Mouse (Mus musculus): ENCODE data around the gene Wdr76. TPM values are rescaled to one million over a fixed set of nuclear protein-coding genes. Genes with fewer than 3 reads are reported as not detected.
"Not testable (repeated sequence)": the region's sequence is repeated elsewhere in the genome, so short reads cannot be mapped to it uniquely, and the experiment has no call there.

Gene Wdr76
- 58.6 and 68.8 TPM in 2 replicates for total RNA-seq (2014; fragmentation: Nextera tagmentation)
- 50.5 and 56.5 TPM in 2 replicates for total RNA-seq (2017)
- polyA plus RNA-seq (2012): 1.9 and 2.7 TPM in 2 replicates

- H3K4me3 ChIP-seq (ENCODE audit: low read depth, low read length): peak within 1 kb of the TSS; percentile 75
- not testable (repeated sequence) for H3K9me3 ChIP-seq (replicated peaks)
Measured at GRCm38 (mm10) chr2:121505942-121506882, at the start of gene Wdr76, which contains the start of gene Mfap1a. TSS of gene Wdr76 (plus strand) at chr2:121506723. TSS of gene Mfap1a (minus strand) at chr2:121506665.

GRCm38 (mm10) chr2:121460071-121460470, 46.5 kb upstream of the Wdr76 start:
- ATAC-seq (ENCODE audit: extremely low read depth, insufficient number of reproducible peaks, low FRiP score, poor library complexity, severe bottlenecking): no peak

More at GRCm38 (mm10) chr2:121505942-121506882, at the start of gene Wdr76, which contains the start of gene Mfap1a:
- peak; percentile 75 for DNase-seq (ENCODE audit: low spot score)
- Histone ChIP-seq H3K36me3 (replicated peaks) (peaks cover 38% of the 10 kb centered on the region), H3K4me1 (ENCODE audit: insufficient read depth, low read depth, low read length) (peaks cover 33% of the 10 kb centered on the region)
- peak; percentile 87 for ATAC-seq (ENCODE audit: extremely low read depth, insufficient number of reproducible peaks, low FRiP score, poor library complexity, severe bottlenecking)
- not testable (repeated sequence) for H3K27me3 ChIP-seq (ENCODE audit: insufficient read depth, low read length)

DNA sequence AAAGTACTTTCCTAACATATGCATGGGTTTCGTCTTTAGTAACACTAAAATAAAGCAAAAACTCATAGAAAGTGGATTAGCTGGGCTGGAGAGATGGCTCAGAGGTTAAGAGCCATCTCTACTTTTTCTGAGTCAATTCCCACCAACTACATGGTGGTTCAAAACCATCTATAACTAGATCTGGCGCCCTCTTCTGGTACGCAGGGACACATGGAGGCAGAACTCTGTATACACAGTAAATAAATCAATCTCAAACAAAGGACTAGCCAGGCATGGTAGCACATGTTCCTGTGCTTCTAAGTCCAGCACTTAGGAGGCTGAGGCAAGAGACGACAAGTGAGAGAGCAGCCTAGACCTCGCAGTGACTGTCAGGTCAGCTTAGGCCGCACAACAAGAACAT, 37.5 kb upstream of the Wdr76 start:
- not testable (repeated sequence) for H3K4me1 ChIP-seq (ENCODE audit: insufficient read depth, low read depth, low read length); H3K9me3 ChIP-seq (replicated peaks); H3K36me3 ChIP-seq (replicated peaks); H3K4me3 ChIP-seq (ENCODE audit: low read depth, low read length); ATAC-seq (ENCODE audit: extremely low read depth, insufficient number of reproducible peaks, low FRiP score, poor library complexity, severe bottlenecking); H3K27me3 ChIP-seq (ENCODE audit: insufficient read depth, low read length); DNase-seq (ENCODE audit: low spot score)

More at GRCm38 (mm10) chr2:121460071-121460470, 46.5 kb upstream of the Wdr76 start:
- DNase-seq (ENCODE audit: low spot score): no peak
- no peak overlapping the region for H3K4me3 ChIP-seq (ENCODE audit: low read depth, low read length)
- H3K36me3 ChIP-seq (replicated peaks): peaks cover 32% of the 10 kb centered on the region
- no peaks in the 10 kb centered on the region for H3K27me3 ChIP-seq (ENCODE audit: insufficient read depth, low read length)
- H3K9me3 ChIP-seq (replicated peaks): no peaks in the 10 kb centered on the region
- TF ChIP-seq POLR2AphosphoS5 (IDR thresholded peaks at IDR 0.05; ENCODE audit: insufficient replicate concordance, low read depth, low read length): no peak
- no peak for TF ChIP-seq GATA1 (IDR thresholded peaks at IDR 0.05; ENCODE audit: borderline replicate concordance, low read length)
- no peak for TF ChIP-seq TAL1 (conservative IDR thresholded peaks at IDR 0.05; ENCODE audit: low read depth, low read length)
- H3K4me1 ChIP-seq (ENCODE audit: insufficient read depth, low read depth, low read length): peaks cover 25% of the 10 kb centered on the region

DNA sequence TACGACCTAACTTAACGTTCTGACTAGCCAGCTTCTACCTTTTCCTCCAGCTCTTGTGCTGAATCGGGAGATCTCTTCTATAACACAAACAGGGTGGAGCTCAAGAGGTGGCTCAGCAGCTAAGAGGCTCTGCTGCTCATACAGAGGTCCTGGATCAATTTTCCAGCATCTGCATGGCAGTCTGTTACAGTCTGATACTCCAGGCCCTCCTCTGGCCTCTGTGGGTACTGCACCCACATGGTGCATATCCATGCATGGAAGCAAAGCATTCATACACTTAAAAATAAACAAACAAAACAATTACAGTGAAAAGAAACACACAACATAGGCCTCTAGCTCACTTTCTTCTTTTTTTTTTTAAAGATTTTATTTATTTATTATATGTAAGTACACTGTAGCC, 33.7 kb upstream of the Wdr76 start:
- H3K9me3 ChIP-seq (replicated peaks); DNase-seq (ENCODE audit: low spot score); H3K4me3 ChIP-seq (ENCODE audit: low read depth, low read length); ATAC-seq (ENCODE audit: extremely low read depth, insufficient number of reproducible peaks, low FRiP score, poor library complexity, severe bottlenecking); H3K27me3 ChIP-seq (ENCODE audit: insufficient read depth, low read length); H3K4me1 ChIP-seq (ENCODE audit: insufficient read depth, low read depth, low read length): not testable (repeated sequence)
- H3K36me3 ChIP-seq (replicated peaks): peaks cover 11% of the 10 kb centered on the region

GRCm38 (mm10) chr2:121473301-121474179, 33.0 kb upstream of the Wdr76 start, which contains the start of gene Mfap1b:
TSS of gene Mfap1b (minus strand) at chr2:121474067.
- ATAC-seq (ENCODE audit: extremely low read depth, insufficient number of reproducible peaks, low FRiP score, poor library complexity, severe bottlenecking): peak; percentile 88

DNA sequence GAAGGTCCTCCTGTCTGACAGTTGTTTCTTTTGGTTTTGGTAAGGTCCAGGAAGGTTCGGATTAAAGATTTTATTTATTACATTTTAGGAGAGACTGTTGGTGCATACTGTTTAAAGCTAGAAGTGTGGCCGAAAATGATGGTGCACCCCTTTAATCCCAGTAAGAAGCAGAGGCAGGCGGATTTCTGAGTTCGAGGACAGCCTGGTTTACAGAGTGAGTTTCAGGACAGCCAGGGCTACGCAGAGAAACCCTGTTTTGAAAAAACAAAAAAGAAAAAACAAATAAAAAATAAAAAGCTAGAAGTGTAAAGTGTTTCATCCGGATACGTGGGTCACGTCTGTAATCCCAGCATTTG, 32.4 kb upstream of the Wdr76 start:
- Histone ChIP-seq H3K36me3 (replicated peaks) (peaks cover 11% of the 10 kb centered on the region), H3K4me3 (ENCODE audit: low read depth, low read length) (peak overlapping the region; percentile 70), H3K9me3 (replicated peaks) (no peaks in the 10 kb centered on the region), H3K4me1 (ENCODE audit: insufficient read depth, low read depth, low read length) (peaks cover 7% of the 10 kb centered on the region; the same call in 1 of the 2 replicates), H3K27me3 (ENCODE audit: insufficient read depth, low read length) (no peaks in the 10 kb centered on the region)
- no peak for ATAC-seq (ENCODE audit: extremely low read depth, insufficient number of reproducible peaks, low FRiP score, poor library complexity, severe bottlenecking)
- TF ChIP-seq CTCF (IDR thresholded peaks at IDR 0.05; ENCODE audit: low read depth, low read length) (no peak), TAL1 (conservative IDR thresholded peaks at IDR 0.05; ENCODE audit: low read depth, low read length) (no peak), GATA2 (IDR thresholded peaks at IDR 0.05; ENCODE audit: borderline replicate concordance, low read depth, low read length) (no peak), GATA1 (IDR thresholded peaks at IDR 0.05; ENCODE audit: borderline replicate concordance, low read length) (no peak), POLR2AphosphoS5 (IDR thresholded peaks at IDR 0.05; ENCODE audit: insufficient replicate concordance, low read depth, low read length) (no peak)
- no peak for DNase-seq (ENCODE audit: low spot score)

More at GRCm38 (mm10) chr2:121473301-121474179, 33.0 kb upstream of the Wdr76 start, which contains the start of gene Mfap1b:
- not testable (repeated sequence) for H3K9me3 ChIP-seq (replicated peaks); H3K27me3 ChIP-seq (ENCODE audit: insufficient read depth, low read length); H3K4me1 ChIP-seq (ENCODE audit: insufficient read depth, low read depth, low read length)
- Histone ChIP-seq H3K36me3 (replicated peaks) (peaks cover 11% of the 10 kb centered on the region), H3K4me3 (ENCODE audit: low read depth, low read length) (peak within 1 kb of the TSS; percentile 70)
- peak; percentile 62 for DNase-seq (ENCODE audit: low spot score)

DNA sequence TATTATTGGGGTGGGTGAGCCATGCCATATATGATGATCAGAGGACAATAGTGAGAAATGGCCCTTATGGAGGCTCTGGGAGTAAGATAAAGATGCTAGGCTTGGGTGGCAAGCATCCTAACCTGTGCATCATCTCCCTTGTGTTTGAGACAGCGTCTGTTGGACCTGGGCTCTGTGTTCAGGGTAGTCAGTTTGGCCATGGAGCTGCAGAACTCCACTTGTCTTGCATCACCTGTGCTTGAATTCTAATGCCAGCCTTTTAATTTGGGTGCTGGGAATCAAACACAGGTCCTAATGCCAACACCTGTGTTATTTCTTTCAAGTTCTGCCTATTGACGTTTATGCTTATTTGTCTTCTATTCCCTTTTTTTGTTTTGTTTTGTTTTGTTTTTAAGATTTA, 31.2 kb upstream of the Wdr76 start:
- not testable (repeated sequence) for H3K27me3 ChIP-seq (ENCODE audit: insufficient read depth, low read length); H3K4me1 ChIP-seq (ENCODE audit: insufficient read depth, low read depth, low read length); H3K4me3 ChIP-seq (ENCODE audit: low read depth, low read length); H3K9me3 ChIP-seq (replicated peaks); DNase-seq (ENCODE audit: low spot score); ATAC-seq (ENCODE audit: extremely low read depth, insufficient number of reproducible peaks, low FRiP score, poor library complexity, severe bottlenecking)
- H3K36me3 ChIP-seq (replicated peaks): peaks cover 11% of the 10 kb centered on the region

Data from G1E (cell line).